Mouse (Mus musculus): ENCODE results near the gene Fam241b.
"Not testable (repeated sequence)": the region's sequence is repeated elsewhere in the genome, so short reads cannot be mapped to it uniquely, and the experiment has no call there.

Fam241b gene

GRCm38 (mm10) chr10:62076248-62077134, 67.2 kb downstream of the Fam241b start:
- DNase-seq (ENCODE audit: extremely low spot score, low read depth, low spot score), result no peak

- DNase-seq (ENCODE audit: extremely low spot score, low read depth, low spot score), result not testable (repeated sequence)
Observed at GRCm38 (mm10) chr10:62071346-62071745, 72.4 kb downstream of the Fam241b start.

- DNase-seq (ENCODE audit: extremely low spot score, low read depth, low spot score), result no peak
Observed at GRCm38 (mm10) chr10:62070636-62071035, 73.1 kb downstream of the Fam241b start.

- no peak for DNase-seq (ENCODE audit: extremely low spot score, low read depth, low spot score)
Observed at GRCm38 (mm10) chr10:62069946-62070345, 73.8 kb downstream of the Fam241b start.

GRCm38 (mm10) chr10:62069398-62069797, 74.3 kb downstream of the Fam241b start:
- no peak for DNase-seq (ENCODE audit: extremely low spot score, low read depth, low spot score)

- no peak for DNase-seq (ENCODE audit: extremely low spot score, low read depth, low spot score)
Observed at GRCm38 (mm10) chr10:62068532-62068931, 75.2 kb downstream of the Fam241b start.

- DNase-seq (ENCODE audit: extremely low spot score, low read depth, low spot score), result no peak
Observed at GRCm38 (mm10) chr10:62066213-62066612, 77.5 kb downstream of the Fam241b start.

- no peak for DNase-seq (ENCODE audit: extremely low spot score, low read depth, low spot score)
Observed at GRCm38 (mm10) chr10:62062786-62063185, 80.9 kb downstream of the Fam241b start.

- DNase-seq (ENCODE audit: extremely low spot score, low read depth, low spot score), result no peak
Observed at GRCm38 (mm10) chr10:62060969-62061678, 82.6 kb downstream of the Fam241b start.

GRCm38 (mm10) chr10:62060224-62060913, 83.4 kb downstream of the Fam241b start:
- no peak for DNase-seq (ENCODE audit: extremely low spot score, low read depth, low spot score)

GRCm38 (mm10) chr10:62058508-62059375, 85.0 kb downstream of the Fam241b start:
- no peak for DNase-seq (ENCODE audit: extremely low spot score, low read depth, low spot score)

Measured in hindlimb bud, embryonic 11.5 days (tissue).